Mouse (Mus musculus) embryonic fibroblast, embryonic 13.5 days (primary cell): Measurements from ENCODE around the gene Ret. TPM values are rescaled to one million over a fixed set of nuclear protein-coding genes. Genes with fewer than 3 reads are reported as not detected.

Source experiments
- H3K27ac ChIP-seq: 2 replicates; pipeline ENCODE4 v1.5.1; 2012; ENCODE audit warnings: low read length, control low read depth, inconsistent platforms; ENCODE audit not compliant: insufficient read depth
- H3K4me1 ChIP-seq: 2 replicates; pipeline ENCODE4 v1.6.1; 2011; ENCODE audit warnings: low read length; ENCODE audit not compliant: control insufficient read depth, insufficient read depth
- H3K4me3 ChIP-seq: 2 replicates; pipeline ENCODE4 v1.5.1; 2011; ENCODE audit warnings: mild to moderate bottlenecking, control low read depth, low read length; ENCODE audit not compliant: insufficient read depth
- CTCF ChIP-seq: IDR thresholded peaks from 2 replicates; pipeline ENCODE4 v1.5.1; 2011; ENCODE audit warnings: mild to moderate bottlenecking, control low read depth, low read length, moderate library complexity, borderline replicate concordance; ENCODE audit not compliant: insufficient read depth
- POLR2A ChIP-seq: IDR thresholded peaks from 2 replicates; pipeline ENCODE4 v1.6.1; 2011; ENCODE audit warnings: low read depth, mild to moderate bottlenecking, control low read depth, low read length, moderate library complexity
- polyA plus RNA-seq: library from polyadenylated mRNA; stranded (reverse); fragments of >200 nt; gene quantifications from 2 replicates; pipeline ENCODE4 v1.2.4, GENCODE M21; 2011; ENCODE audit warnings: low read depth; ENCODE audit not compliant: missing spikeins, insufficient read length

Gene Ret
- polyA plus RNA-seq, 1 experiment = 0.35 TPM

- Histone ChIP-seq H3K4me1 (no peaks in the 10 kb centered on the region), H3K27ac (no peak overlapping the region), H3K4me3 (no peak overlapping the region)
- TF ChIP-seq CTCF (no peak), POLR2A (no peak)
Measured at GRCm38 (mm10) chr6:118180085-118180423, 17.5 kb downstream of the Ret start.

GRCm38 (mm10) chr6:118179316-118180084 is 18.0 kb downstream of the Ret start:
- no peaks in the 10 kb centered on the region for H3K4me1 ChIP-seq

GRCm38 (mm10) chr6:118173975-118174328 is 23.6 kb downstream of the Ret start:
- TF ChIP-seq POLR2A (no peak), CTCF (no peak)
- Histone ChIP-seq H3K27ac (no peak overlapping the region), H3K4me3 (no peak overlapping the region), H3K4me1 (no peaks in the 10 kb centered on the region)

More at GRCm38 (mm10) chr6:118179316-118180084, 18.0 kb downstream of the Ret start:
- H3K4me3 ChIP-seq = no peak overlapping the region
- H3K27ac ChIP-seq = no peak overlapping the region
- TF ChIP-seq CTCF (peak; percentile 97), POLR2A (no peak)

- H3K4me1 ChIP-seq = no peaks in the 10 kb centered on the region
- no peak overlapping the region for H3K27ac ChIP-seq
- TF ChIP-seq POLR2A (no peak), CTCF (no peak)
- no peak overlapping the region for H3K4me3 ChIP-seq
Measured at GRCm38 (mm10) chr6:118173251-118173974, 24.1 kb downstream of the Ret start.

GRCm38 (mm10) chr6:118171386-118171785 is 26.1 kb downstream of the Ret start:
- H3K4me3 ChIP-seq = no peak overlapping the region
- H3K27ac ChIP-seq = no peak overlapping the region
- no peak for TF ChIP-seq POLR2A
- TF ChIP-seq CTCF = no peak
- no peaks in the 10 kb centered on the region for H3K4me1 ChIP-seq

- Histone ChIP-seq H3K27ac (no peak overlapping the region), H3K4me1 (no peaks in the 10 kb centered on the region), H3K4me3 (no peak overlapping the region)
- no peak for TF ChIP-seq CTCF
- TF ChIP-seq POLR2A = no peak
Measured at GRCm38 (mm10) chr6:118168106-118168505, 29.4 kb downstream of the Ret start.

- TF ChIP-seq CTCF = no peak
- no peak for TF ChIP-seq POLR2A
- Histone ChIP-seq H3K4me1 (no peaks in the 10 kb centered on the region), H3K4me3 (no peak overlapping the region), H3K27ac (no peak overlapping the region)
Measured at GRCm38 (mm10) chr6:118167013-118167412, 30.5 kb downstream of the Ret start.

- Histone ChIP-seq H3K4me3 (no peak overlapping the region), H3K27ac (no peak overlapping the region), H3K4me1 (no peaks in the 10 kb centered on the region)
- TF ChIP-seq POLR2A (no peak), CTCF (no peak)
Measured at GRCm38 (mm10) chr6:118165516-118165915, 32.0 kb downstream of the Ret start.

- TF ChIP-seq CTCF (no peak), POLR2A (no peak)
- H3K4me3 ChIP-seq = no peak overlapping the region
- H3K4me1 ChIP-seq = no peaks in the 10 kb centered on the region
- H3K27ac ChIP-seq = no peak overlapping the region
Measured at GRCm38 (mm10) chr6:118164691-118165090, 32.8 kb downstream of the Ret start.

GRCm38 (mm10) chr6:118163086-118163485 is 34.4 kb downstream of the Ret start:
- Histone ChIP-seq H3K27ac (no peak overlapping the region), H3K4me1 (no peaks in the 10 kb centered on the region), H3K4me3 (no peak overlapping the region)
- TF ChIP-seq CTCF (no peak), POLR2A (no peak)
